Mouse (Mus musculus) retina, postnatal 7 days (tissue): ENCODE measurements around the gene Fam131b.

Experiments used
- DNase-seq: peaks from one replicate; pipeline ENCODE4 v3.0.0-alpha.2; 2012; ENCODE audit warnings: low read depth, low spot score

Gene Fam131b

DNA sequence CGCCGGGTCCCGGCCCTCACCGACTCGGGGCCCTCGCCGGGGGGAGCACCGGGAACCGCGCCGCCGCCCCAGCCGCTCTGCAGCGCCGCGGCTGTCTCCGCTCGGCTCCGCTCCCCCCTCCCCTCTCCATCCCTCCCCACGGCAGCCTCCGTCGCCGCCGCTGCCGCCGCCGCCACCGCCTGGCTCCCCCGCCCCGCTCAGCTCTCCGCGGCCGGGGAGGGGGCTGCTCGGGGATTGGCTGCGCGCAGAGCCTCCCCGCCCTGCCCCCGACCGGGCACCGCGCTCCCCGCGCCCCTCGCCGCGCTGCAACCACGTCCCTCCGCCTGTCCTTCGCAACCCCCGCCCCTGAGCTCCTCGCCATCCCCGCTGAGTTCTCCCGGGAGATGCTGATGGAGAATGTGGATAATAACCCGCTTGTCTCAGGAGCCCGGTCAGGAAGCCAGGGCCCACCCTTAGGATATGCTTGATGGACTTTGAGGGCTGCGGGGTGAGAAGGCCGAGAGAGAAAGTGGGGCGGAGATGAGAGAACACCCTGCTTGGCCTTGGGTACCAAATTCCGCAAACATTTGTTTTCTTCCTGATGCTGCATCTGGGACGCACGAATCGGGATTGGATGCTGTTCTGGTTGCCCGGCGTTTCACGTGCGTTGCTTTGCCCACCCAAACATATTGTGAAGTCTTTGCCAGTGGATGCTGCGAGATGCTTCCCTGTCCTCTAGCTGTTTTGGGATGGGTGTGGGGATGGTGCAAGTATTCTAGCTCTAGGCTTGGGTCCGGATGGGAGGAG is at the start of gene Fam131b:
Fam131b (minus strand) TSS at position 162 of the 786 bp plus-strand sequence.
- no peak for DNase-seq

DNA sequence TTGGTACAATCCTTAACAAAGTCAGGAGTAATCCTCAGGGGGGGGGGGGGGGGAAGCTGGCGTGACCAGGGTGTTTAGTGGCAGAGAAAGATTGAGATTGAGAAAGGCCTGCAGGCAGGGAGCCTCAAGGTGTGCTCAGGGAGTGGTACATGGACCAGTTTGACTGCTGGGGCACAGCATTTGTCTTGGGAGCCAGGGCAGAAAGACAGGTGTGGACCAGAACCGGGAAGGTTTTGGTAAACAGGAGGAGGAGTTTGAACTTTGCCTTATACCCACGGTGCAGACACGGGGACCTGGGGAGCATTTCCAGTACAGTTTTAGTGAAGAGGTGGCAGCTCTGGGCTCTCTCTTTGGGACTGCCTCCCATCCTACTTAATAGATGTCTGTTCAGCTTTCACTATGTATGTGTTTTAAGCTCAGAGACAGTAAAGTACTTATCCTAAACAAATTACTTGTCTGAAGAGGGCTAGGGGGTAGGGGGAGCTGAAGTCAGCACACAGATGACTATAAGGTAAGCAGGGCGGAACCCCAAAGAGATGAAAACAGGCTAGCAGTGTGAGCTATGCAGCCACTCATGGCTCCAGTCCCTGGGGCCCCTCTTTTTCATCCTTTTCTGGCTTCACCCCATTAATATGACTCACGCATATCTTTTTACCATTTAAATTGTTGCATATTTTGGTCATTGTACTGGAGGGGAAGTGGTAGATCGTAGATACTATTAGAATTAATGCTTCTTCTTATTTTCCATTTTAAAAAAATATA is 49.4 kb upstream of the Fam131b start:
- no peak for DNase-seq

DNA sequence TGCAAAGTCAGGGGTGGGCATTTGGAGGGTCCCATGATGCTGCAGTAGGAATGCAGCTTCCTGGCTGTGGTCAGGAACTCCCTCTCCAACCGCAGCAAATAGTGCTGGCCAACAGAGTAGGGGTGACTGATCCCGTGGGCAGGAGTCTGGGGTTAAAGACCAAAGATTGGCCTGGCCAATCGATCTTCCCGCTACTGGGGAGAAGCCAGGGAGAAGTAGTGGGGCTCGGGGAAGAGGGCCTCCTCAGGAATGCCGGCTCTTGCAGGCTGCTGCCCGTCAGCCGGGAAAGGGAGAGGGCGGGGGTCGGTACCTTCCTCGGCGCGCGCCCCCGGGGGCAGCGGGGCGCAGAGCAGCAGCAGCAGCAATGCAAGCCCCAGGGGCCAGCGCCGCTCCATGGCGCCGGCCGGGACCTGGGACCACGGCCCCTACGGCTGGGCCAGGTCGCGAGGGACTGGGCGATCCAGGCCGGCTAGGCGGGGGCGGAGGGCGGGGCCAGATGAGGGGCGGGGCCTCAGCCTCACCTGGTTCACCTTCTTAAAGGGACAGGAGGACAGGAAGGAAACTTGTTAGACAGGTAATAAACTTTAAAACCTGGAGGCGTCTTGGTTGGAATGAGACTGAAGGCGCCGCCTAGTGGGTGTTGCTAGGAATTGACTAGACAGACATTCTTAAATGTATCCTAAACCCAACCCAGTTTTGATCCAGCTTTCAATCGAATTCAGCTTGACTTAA is 48.5 kb upstream of the Fam131b start, which contains the start of gene Epha1:
Epha1 (minus strand) TSS at position 453 of the 732 bp plus-strand sequence.
- DNase-seq: no peak

DNA sequence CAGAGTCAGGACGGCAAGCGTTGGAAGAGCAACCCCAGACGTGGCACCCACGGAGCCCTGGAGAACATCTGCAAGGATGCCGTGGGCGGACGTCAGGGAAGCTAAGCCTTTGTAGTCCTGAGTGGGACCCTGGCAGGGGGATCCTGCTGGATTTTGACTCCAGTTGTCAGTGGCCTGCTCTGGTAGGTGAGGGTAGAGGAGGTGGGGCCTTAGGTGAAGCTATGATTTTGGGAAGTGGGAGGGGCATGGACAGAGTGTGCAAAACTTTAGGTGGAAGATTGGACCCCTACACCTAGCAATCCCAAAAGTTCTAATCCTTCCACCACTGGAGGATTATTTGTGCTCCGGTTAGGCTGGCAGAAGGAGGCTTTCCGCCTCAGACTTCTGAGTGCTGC is 48.0 kb upstream of the Fam131b start:
- DNase-seq: no peak

DNA sequence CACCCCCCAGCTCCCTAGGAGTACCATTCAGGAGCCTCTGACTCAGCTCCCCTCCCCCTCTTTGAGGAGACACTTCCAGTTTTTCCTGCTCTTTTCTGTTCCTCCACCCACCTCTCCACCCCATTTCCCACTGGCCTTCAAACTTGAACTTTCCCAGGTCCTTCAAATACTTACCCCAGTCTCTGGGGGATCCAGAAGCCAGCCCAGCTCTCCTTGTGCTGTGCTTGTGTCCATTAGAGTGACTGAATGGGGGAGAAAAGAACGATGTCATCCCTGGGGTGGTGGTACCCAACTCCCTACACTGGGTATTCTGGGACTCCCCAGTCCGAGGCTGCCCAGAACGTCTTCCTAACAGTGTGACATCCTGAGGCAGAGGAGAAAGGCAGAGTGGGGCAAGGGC is 47.6 kb upstream of the Fam131b start:
- DNase-seq: no peak

DNA sequence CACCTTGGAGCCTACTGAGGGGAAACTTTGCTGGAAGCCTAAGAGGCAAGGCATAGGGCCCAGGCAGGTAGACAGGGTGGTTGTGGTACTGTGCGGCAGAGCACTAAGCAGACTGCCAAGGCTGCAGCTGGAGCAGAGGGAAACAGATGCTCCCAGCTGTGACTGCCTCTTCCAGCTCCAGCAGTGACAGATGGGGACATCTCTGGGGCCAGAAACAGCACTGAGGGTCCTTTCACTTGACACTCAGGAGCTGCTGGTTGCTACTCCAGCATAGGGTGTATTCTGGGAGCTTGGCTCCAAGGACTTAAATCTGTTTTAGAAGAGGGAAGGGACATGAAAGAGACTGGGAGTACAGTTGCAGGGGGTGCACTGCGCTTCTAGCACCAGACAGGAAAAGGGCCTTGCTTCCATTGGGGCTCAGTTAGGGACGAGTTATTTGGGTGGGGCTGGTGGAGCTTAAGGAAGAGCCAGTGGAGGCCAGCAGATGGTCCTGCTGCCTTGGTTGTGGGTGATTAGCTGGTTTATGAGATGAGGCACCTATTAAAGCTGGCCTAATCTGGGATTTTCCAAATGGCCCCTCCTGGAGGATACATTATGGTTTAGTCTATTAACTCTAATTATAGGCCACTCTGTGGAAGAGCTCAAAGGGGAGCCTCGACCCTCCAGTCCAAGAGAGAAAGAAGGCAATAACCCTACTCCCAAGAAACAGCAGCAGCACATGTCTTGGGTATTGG is 46.4 kb upstream of the Fam131b start:
- peak; percentile 60 for DNase-seq

DNA sequence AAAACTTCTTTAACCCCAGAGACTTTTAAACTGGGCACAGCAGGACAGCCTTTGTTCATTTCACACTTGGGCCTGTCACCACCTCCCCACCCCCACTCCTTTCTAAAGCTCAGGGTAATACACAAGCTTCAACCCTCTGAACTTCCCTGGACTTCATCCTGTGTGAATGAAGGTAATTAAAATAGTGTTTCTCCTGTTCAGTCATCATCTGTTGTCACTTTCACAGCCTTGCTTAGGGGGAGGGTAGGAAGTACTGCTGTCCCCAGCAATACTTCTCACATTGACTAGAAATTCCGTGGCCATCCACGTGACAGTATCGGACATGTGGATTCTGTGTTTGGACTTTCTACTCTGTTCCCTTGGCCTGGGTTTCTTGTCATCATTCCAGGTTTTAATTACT is 45.4 kb upstream of the Fam131b start:
- no peak for DNase-seq

DNA sequence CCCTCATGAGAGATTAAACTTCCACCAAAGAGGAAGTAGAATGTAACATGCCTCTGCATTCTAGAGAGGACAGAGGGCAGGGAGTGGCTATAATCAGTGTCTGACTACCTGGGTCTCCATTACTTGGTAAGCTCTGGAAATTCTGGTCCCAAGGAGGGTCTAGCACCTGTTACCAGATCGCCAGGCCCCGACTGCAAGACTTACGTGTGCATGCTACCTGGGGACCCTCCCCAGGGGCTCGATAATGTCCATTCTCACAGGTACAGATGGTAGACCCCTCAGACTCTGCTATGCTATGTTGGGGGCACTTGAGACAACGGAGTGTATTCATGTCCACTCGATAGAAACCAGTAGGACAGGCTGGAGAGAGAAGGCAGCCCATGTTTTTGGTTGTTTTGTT is 40.8 kb upstream of the Fam131b start:
- DNase-seq: no peak

DNA sequence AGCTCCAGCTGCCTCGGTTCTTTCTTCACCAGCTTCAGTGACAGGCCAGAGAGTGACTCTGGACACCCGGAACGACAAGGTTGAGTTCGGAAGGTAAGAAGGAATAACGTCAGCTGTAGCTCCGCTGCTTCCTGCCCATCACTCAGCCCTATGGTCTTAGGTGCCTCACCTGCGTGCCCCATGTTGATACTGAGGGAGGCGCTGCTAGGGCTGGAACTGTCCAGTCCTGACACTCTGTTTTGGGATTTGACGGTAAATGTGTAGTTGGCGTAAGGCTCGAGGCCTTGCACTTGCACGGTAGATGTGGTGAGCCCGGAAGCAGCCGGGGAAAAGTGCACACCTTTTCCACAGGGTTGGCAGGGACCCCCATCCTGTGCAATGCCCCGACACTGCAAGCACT is 40.2 kb upstream of the Fam131b start:
- DNase-seq: no peak

DNA sequence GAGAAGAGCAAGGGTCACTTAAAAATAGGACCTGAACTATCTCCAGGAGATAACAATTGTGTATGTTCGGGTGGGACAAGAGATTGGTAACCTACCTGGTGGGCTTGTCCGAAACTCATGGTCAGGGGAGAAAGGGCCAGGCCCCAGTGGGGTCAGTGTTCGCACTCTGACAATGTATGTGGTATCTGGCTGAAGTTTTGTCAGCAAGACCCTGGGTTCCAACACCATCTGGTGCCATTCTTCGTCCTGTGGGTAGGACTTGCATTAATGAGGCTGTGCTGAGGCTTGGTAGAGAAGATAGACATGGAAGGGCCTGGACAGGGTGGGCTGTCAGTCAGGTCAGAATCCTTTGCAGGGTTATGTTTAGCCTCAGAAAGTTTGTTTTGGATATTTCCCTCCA is 39.6 kb upstream of the Fam131b start:
- DNase-seq: no peak

DNA sequence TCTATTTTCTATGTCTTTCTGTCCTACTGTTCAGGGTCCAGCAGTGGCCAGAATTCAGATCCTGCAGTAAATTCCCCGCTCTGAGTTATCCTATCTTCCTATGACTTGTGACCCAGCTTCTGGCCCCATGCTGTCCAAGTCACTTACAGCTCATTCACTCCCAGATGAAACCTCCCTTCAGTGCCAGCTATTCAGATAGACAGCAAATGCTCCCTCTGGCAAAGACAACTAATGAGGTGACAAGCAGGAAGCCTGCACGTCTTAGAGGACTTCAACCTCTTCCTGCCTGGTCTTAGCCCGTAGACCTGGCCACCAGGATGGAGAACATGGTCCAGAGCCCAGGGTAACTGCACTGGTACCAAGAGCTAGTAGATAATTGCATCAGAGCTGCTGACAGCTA is 38.5 kb upstream of the Fam131b start:
- DNase-seq: no peak

DNA sequence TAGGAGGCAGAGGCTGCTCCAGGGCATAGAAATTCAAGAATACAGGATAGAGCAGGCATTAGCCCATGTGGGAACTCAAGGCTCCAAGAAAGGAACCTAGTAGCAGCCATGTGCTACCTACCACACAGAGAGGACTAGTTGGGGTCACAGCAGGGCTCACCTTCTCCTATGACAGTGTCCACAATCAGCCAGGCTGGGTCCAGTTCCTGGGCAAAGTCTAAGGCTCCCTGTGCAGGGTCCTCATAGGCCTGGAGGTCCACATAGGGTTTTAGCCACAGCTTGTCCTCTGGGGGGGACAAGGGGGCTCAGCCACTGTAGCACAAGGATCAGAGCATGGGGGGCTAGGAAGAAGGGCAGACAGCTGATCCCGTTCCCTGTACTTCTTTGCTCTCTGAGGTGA is 38.1 kb upstream of the Fam131b start:
- DNase-seq: no peak

DNA sequence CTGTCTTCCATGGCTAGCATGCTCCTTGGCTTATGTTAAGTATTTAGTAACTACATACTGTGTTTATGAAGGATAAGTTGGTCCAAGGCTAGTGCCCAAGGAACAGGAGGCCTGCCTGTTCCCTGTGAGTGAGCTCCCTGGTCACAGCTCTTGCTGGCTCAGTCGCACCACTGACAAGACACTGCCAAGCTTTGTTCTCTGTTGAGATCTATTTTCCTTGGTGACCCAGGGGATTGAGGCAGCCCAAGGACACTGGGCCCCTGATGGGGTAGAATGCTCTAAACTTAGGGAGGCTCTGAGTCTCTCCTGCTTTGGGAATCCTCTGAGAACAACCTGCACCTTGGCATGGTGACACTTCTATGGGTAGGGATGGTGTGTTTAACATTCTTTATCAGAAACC is 37.6 kb upstream of the Fam131b start:
- no peak for DNase-seq

DNA sequence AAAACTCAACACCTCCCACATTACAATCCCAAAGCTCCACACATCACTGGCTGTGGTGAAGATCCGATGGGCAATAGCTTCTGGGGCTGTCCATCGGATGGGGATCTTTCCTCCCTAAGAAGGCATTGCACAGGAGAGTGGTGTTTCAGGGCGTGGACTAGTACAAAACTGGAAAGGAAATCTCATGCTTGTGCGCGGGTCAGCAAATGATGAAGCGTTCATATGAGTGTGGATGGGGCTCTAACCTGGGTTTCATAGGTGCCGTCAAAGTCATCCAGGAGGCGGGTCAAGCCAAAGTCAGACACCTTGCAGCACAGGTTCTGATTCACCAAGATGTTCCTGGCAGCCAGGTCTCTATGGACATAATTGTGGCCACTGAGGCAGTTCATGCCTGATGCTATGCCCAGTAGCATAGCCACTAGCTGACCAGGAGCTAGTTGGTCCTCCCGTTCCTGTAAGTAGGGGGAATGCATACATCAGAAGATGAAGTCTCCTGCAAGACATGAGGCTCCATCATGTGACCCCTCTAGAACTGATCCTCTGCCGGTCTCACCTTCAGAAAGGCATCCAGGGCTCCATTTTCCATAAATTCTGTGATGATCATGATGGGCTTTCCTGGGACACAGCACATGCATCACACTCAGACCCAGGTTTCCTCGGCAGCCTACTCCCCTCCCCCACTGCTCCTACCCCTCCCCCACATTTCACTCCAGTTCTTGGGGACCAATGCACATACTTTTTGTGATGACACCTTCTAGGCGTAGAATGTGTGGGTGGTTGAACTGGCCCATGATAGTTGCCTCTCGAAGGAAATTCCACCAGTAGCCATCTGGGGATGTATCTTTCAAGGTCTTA is 36.8 kb upstream of the Fam131b start:
- DNase-seq: no peak

DNA sequence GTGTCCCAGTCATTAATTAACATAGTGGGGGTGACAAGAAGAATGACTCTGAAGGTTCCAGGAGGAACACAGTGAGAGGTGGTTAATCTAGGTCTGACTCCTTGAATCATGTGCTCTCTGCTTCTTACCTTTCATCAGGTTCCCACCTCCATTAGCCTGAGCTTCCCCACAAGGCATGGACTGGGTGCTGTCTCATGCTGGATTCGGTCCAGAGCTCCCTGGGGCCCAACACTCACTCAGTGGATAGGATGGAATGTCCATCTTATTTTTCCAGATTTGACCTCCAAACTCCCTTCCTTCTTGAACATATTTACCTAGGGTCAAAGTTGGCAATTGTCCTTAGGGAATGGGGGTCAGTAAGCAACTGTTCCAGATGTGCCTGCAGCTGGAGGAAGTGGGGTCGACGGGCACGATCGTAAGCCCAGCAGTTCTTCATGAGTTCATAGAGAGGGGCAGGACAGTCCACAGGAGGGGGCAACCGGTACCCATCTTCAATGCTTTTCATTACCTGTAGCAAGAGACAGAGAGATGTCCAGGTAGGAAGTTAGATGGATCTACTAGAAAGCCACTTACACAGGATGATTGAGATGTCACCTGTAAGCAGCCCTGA is 35.9 kb upstream of the Fam131b start:
- DNase-seq: no peak

DNA sequence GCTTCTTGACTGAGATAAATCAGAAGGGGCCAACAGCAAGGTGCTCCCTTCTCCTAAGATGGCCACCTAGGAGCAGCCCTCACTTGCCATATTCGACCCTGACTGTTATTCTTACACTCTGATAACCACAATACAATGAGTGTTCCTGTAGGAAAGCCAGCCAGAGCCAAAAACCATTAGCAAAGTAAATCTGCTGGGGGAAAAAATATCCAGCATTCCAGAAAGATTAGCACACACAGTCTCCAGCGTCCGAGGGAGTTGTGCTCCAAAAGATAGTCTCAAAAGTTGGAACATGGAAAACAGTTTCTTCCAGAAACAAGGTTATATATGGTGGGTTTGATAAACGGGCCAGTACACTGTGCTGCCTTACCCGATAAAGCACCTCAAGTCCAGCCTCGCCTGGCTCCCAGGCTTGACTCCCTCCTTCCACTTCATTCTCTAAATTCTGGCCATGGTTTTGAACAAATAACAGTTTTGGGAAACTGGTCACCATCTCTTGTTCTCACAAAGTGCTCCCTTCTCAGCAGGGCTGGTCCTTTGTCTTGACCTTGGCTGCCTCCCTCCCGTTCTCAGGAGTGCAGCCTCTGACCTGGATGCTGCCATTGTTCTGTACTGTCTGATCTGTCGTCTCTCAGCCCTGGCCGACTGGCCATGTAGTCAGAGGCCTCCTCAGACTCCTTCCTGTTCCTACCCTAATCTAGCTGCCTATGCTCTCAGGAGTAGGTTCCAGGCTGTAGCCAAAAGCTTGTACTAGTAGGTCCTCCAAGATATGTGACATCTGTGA is 35.1 kb upstream of the Fam131b start:
- DNase-seq: no peak

DNA sequence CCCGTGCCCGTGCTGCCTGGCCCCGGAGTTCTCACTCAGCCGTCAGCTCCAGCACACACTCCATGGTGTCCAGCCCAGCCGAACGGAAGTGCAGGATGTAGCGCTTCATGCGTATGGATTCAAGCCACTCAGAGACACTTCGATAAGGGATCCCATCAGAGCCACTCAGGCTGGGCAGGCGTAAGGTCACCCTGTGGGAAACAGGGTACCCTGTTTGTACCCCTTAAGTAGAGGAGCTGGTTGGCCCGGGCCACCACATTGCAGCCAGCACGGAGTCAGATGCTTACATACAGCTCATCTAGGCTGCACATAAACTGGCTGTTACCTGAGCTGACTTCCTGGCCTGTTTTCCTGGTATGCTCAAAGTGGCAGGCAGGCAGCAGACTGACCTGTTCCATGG is 34.5 kb upstream of the Fam131b start:
- no peak for DNase-seq

DNA sequence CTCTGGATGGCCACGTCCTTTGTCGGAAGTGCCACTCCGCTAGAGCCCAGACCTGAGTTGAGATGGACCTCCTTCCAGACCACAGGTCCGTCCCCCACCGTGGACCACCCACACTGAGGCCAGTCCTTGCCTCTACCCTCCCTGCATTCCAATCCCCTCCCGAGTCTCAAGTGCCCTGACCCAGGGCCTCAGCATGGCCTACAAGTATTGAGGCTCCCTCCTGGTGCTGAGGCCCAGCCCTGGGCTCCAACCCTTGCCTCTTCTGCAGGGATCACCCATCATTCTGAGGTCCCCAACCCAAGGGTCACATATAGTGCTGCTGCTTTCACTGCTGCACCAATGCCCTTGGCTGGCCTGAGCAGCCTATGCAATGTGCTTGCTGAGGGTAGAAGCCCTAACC is 33.5 kb upstream of the Fam131b start:
- no peak for DNase-seq

DNA sequence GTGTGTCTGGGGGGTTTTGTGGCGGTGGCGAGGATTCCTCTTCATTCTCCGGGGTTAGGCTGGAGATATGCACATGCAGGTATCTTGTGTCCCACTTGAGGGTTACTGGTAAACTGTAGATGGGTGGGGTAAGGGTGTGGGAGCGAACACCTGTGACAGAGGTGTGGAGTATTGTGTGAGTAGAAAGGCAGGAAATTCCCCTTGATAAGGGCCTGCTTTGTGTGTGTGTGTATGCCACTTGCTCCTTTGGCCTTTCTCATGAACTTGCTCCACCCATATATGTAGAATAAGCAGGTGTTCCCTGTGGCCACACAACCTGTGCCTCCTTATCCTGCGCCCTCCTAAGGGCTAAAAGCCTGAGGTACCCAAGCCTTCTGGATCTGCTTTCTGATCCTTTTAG is 32.5 kb upstream of the Fam131b start:
- DNase-seq: no peak
